Mouse (Mus musculus): ENCODE results near the gene Myd88.

Gene Myd88

DNA sequence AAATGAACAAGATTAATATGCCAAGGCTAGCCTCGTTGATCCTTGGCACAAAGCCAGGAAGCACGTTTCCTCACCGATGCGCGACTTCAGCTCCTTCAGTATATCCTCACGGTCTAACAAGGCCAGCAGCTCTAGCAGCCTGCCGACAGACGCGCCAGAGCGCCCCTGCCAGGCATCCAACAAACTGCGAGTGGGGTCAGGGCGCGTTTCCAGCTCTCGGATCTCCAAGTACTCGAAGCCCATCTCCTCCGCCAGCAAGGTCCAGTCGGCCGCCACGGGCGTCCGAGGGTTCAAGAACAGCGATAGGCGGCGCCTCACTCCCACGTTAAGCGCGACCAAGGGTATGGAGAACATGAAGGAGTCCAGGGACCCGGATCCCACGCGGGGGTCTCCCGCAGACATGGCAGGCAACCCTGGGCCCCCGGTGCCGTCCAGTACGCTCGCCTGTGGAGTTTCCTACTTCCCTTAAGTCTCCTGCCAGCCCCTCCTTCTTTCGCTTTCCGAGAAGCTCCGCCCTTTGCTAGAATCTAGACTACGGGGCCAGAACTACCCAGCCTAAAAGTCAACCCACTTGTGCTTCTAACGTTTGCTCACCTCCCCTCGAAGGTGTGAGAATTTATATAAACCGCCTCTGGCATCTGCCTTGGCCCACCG is 1.5 kb downstream of the Myd88 start, which contains the start of gene Acaa1a:
Gene Acaa1a (plus strand): TSS at position 119 of the 654 bp plus-strand sequence.
- DNase-seq, result peak; percentile 80

- no peak for DNase-seq
Observed at GRCm38 (mm10) chr9:119339106-119339505, 2.1 kb downstream of the Myd88 start.

GRCm38 (mm10) chr9:119338350-119338749 is 2.9 kb downstream of the Myd88 start:
- no peak for DNase-seq

GRCm38 (mm10) chr9:119337842-119338241 is 3.4 kb downstream of the Myd88 start:
- DNase-seq, result no peak

DNA sequence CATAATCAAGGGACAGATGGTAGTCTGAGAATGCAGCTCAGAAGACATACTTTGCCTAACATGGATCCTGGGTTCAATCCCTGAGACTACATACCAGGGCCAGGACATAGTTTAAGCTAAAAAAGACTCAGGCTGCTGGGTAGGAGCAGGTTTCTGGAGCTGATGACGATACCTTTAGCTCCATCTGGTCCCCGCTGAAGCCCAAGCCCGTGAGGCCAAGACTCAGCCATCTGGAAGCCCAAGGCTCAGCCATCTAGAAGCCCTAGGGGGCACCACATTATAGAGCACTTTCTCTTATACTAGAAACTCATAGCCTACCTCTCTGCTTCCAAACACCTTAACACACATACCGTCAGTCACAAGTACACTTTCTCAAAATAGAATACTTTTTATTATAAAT is 5.6 kb downstream of the Myd88 start:
- no peak for DNase-seq

DNA sequence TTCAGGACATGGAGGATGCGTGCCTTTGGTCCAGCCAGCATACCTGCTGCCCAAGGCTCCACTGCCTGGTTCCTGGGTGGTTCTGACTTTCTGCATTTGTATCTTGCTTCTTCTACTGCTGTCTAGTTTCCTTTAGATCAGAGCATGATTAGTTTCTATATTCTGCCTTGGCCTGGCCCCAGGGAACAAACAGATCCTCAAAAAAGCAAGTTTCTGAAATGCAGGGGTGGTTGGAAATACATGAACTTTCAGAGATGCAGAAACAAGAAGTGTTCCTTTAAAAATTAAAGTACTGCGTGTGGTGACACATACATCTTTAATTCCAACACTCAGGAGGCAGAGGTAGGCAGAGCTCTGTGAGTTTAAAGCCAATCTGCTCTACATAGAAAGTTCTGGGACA is 6.4 kb downstream of the Myd88 start:
- no peak for DNase-seq

GRCm38 (mm10) chr9:119334324-119334723 is 6.9 kb downstream of the Myd88 start:
- DNase-seq, result peak; percentile 28

DNA sequence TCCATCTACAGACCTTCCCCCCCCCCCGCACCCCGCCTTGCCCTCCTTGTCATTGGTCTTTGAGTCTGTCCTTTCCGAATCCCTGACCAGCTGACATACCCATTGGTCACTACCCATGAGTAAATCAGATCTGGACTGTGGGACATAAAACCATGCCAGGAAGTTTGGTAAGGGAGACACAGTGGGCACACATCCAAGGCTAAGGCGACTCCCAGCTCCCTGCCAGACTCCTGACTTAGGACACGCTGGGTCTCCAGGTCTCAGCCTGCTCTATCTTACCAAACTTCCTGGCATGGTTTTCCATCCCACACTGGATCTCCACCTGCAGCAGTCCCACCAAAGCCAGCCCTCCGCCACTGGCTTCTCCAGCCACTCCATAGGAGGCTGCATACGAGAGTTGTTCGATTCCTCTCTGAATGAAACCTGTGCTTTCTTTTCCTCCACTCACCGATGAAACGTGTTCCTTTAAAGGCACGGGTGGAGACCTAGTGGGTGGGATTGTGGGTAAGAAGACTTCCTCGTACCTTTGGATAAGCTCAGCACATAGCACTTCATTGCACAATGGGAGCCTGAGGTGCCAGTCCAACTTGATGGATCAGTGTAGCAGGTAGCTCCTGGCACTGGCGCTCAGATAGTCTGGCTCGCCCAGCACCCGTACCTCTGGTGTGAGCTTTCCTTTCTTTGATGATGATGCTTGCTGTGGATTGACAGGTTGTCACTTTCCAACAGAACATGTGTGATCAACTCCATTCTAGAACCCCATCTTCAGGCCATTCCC is 10.8 kb downstream of the Myd88 start:
- no peak for DNase-seq

GRCm38 (mm10) chr9:119328488-119328887 is 12.7 kb downstream of the Myd88 start:
- no peak for DNase-seq

GRCm38 (mm10) chr9:119324130-119324529 is 17.1 kb downstream of the Myd88 start:
- no peak for DNase-seq

GRCm38 (mm10) chr9:119323260-119323645 is 18.0 kb downstream of the Myd88 start:
- no peak for DNase-seq

DNA sequence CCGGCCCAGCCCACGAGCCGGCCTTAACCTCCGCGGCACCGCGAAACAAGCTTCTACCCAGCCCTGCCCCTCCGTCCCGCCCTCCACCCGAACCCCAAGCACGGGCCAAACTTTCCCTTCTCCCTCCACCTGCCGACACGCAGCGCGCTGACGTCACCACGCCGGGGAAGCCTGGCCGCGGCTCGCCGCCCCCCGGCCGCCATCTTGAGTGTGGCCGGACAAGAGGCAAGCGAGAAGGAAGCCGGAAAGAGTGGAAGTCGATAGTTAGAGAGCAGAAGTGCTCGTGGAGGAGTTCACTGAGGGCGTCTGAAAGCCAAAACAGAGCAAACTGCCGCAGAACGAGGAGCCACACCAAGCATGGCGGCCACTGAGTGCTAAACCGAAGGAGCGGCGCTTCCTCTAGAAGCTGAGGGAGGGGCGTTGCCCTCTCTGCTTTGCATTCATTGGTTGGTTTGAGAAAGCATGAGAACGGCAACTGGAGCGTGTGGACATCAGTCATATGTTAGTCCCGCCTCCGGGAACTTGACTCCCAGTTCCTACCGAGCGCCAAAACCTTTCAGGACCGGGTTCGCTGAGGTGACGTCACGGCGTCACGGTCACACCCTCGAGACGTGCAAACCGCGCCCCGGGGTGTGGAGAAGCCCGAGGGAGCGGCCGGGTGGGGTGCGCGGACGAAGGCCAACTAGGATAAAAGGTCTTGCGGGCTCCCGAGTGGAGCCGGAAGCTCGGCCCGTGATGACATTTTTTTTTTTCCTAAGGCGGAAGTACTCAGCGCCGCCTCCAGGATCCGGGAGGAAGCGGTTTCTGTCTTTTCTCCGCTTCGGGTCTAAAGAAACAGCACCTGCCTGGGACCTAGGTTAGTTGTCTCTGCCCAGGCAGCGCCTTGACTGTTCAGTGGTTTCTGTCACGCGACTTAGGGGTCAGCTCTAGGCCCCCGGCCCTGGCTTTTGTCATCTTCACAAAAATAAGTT is 18.6 kb downstream of the Myd88 start, which contains the start of gene Oxsr1:
Gene Oxsr1 (minus strand): TSS at position 139 of the 971 bp plus-strand sequence.
- DNase-seq, result peak; percentile 99

GRCm38 (mm10) chr9:119321392-119322229 is 19.6 kb downstream of the Myd88 start:
- DNase-seq, result peak; percentile 60

- DNase-seq, result no peak
Observed at GRCm38 (mm10) chr9:119320946-119321345, 20.3 kb downstream of the Myd88 start.

GRCm38 (mm10) chr9:119320446-119320845 is 20.8 kb downstream of the Myd88 start:
- no peak for DNase-seq

- DNase-seq, result no peak
Observed at GRCm38 (mm10) chr9:119318891-119319290, 22.3 kb downstream of the Myd88 start.

DNA sequence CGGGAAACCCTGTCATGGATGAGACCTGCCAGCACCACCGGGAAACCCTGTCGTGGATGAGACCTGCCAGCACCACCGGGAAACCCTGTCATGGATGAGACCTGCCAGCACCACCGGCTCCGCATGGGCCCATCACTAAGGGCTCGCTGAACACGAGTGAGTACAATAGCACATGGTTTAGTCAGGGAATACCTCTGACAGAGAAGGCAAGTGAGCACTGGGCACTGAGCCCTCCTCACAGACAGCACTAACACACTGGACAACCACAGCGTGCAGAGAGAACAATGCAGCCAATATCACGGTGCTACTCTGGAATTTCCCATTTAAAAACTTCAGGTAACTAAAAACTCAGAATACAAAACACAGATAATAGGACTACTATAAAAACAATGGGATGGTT is 28.1 kb downstream of the Myd88 start:
- no peak for DNase-seq

GRCm38 (mm10) chr9:119309067-119309466 is 32.1 kb downstream of the Myd88 start:
- no peak for DNase-seq

GRCm38 (mm10) chr9:119305863-119306262 is 35.3 kb downstream of the Myd88 start:
- DNase-seq, result no peak

- DNase-seq, result no peak
Observed at GRCm38 (mm10) chr9:119298563-119298962, 42.6 kb downstream of the Myd88 start.

DNA sequence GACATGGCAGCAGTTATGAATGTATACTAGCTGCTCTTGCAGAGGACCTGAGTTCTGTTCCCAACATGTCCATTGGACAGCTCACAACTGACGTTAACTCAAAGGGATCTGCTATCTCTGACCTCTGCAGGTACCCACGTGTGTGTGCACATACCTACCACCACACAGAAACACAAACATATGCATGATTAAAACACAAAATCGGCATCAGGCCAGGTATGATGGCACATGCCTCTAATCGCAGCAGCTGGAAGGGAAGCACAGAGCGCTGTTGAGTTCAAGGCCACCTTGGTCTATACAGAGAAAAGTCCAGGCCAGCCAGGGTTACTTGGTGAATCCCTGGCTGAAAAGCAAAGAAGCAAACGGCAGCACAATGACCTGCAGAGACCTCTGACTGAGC is 43.5 kb downstream of the Myd88 start:
- no peak for DNase-seq

DNA sequence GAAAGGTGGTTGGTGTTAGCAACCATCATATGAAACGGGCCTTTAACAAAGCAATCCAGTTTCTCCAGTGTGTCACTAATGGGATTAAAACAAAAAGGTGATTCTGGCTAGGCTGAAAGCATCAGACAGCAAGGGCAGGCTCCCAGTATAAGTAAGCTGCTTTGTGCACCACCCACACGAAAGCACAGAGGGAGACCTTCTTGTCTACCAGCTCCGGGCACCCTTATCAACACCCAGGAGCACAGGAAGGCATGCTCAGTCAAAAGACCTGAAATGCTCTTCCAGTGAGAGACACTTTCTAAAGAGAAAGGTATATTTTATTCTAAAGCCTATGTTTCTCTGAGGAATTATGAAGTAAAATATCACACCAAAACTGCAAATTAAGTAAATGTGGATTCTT is 50.4 kb downstream of the Myd88 start:
- DNase-seq, result no peak
